Mouse (Mus musculus) lung, embryonic 14.5 days (tissue): ENCODE data around the gene C1qtnf2. TPM values are rescaled to one million over a fixed set of nuclear protein-coding genes. Genes with fewer than 3 reads are reported as not detected.
A peak's percentile ranks its signal among the peaks of the same experiment; 100 is the strongest.

Source experiments
- ATAC-seq: fragments of 200-750 bp; cut with Nextera tagmentation; 2 replicates; pipeline ENCODE4 v1.8.0; 2017; ENCODE audit warnings: mild to moderate bottlenecking, moderate TSS enrichment, moderate library complexity; ENCODE audit not compliant: insufficient read depth
- DNase-seq: peaks from one replicate; pipeline ENCODE4 v3.0.0-alpha.2; 2015
- H3K27ac ChIP-seq: fragments of 300-500 bp; sonication (generic); 2 replicates; pipeline ENCODE4 v1.5.1; 2014; ENCODE audit warnings: low read depth, mild to moderate bottlenecking, moderate library complexity
- H3K27me3 ChIP-seq: fragments of 300-500 bp; sonication (generic); 2 replicates; pipeline ENCODE4 v1.6.1; 2014; ENCODE audit warnings: low read length, control low read depth; ENCODE audit not compliant: insufficient read depth
- H3K36me3 ChIP-seq: fragments of 300-500 bp; sonication (generic); 2 replicates; pipeline ENCODE4 v1.6.1; 2014; ENCODE audit warnings: control low read depth; ENCODE audit not compliant: insufficient read depth
- H3K4me1 ChIP-seq: fragments of 300-500 bp; sonication (generic); 2 replicates; pipeline ENCODE4 v1.6.1; 2014; ENCODE audit warnings: antibody characterized with exemption, control low read depth; ENCODE audit not compliant: insufficient read depth
- H3K4me2 ChIP-seq: fragments of 300-500 bp; sonication (generic); 2 replicates; pipeline ENCODE4 v1.6.1; 2014; ENCODE audit warnings: mild to moderate bottlenecking
- H3K4me3 ChIP-seq: fragments of 300-500 bp; sonication (generic); 2 replicates; pipeline ENCODE4 v1.5.1; 2014; ENCODE audit warnings: low read depth, low read length
- H3K9ac ChIP-seq: fragments of 300-500 bp; sonication (generic); 2 replicates; pipeline ENCODE4 v1.6.1; 2014
- H3K9me3 ChIP-seq: fragments of 300-500 bp; sonication (generic); 2 replicates; pipeline ENCODE4 v1.6.1; 2016; ENCODE audit warnings: low read depth, low read length, control low read depth
- CTCF ChIP-seq: IDR thresholded peaks from 2 replicates; pipeline ENCODE4 v1.5.1; 2016; ENCODE audit warnings: antibody characterized with exemption, low read depth
- WGBS: fragments of 180-500 bp; shearing (Covaris S2); extraction: QIAGEN DNeasy Blood & Tissue Kit; methylation state at CpG from one replicate; pipeline ENCODE4 v1.1.7; 2014; 5-methylcytosine and 5-hydroxymethylcytosine counted together
- polyA plus RNA-seq: library from polyadenylated mRNA; unstranded; fragments of >200 nt; fragmentation: Nextera tagmentation; extraction: Ambion mirVana; gene quantifications from 2 replicates; pipeline ENCODE4 v1.2.1, GENCODE M21; 2014

The C1qtnf2 gene
- polyA plus RNA-seq = 2.1 and 2.2 TPM in 2 replicates

GRCm38 (mm10) chr11:43474225-43474774 lies at the start of gene C1qtnf2:
TSS of gene C1qtnf2 (plus strand) at chr11:43474276.
- ATAC-seq (peak; percentile 80), DNase-seq (peak; percentile 78)

DNA sequence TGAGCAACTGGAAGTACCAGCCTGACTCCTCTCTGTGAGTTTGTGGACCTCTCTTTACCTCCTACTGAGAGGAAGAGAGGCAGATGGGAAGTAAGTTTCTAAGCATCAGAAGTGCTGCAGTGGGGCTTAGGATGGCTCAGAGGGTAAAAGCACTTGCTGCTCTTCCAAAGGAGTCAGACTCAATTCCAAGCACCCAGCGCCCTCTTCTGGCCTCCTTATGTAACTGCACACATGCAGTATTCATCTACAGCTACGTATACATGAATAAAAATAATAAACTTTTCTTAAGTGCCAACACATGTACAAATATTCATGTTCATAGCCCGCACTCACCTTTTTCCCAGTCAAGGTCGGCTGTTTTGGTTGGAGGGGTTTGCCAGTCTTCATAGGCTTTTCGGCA lies 49.7 kb upstream of the C1qtnf2 start:
- DNase-seq (no peak), ATAC-seq (no peak)
- H3K27me3 ChIP-seq = no peaks in the 10 kb centered on the region
- H3K36me3 ChIP-seq = peaks cover 4% of the 10 kb centered on the region; the same call in 1 of the 2 replicates
- H3K4me2 ChIP-seq = no peak overlapping the region
- H3K9me3 ChIP-seq = no peaks in the 10 kb centered on the region
- peaks cover 6% of the 10 kb centered on the region; the same call in 1 of the 2 replicates for H3K4me1 ChIP-seq
- peak; percentile 48 for TF ChIP-seq CTCF
- H3K9ac ChIP-seq = no peak overlapping the region
- WGBS = 76% methylated on average over 5 of the region's 5 CpGs
- no peak overlapping the region for H3K27ac ChIP-seq
- H3K4me3 ChIP-seq = no peak overlapping the region

More at GRCm38 (mm10) chr11:43474225-43474774, at the start of gene C1qtnf2:
- no peaks in the 10 kb centered on the region for H3K4me1 ChIP-seq
- TF ChIP-seq CTCF = no peak
- no peak within 1 kb of the TSS for H3K27ac ChIP-seq
- peak within 1 kb of the TSS; percentile 32 for H3K4me3 ChIP-seq
- no peaks in the 10 kb centered on the region for H3K27me3 ChIP-seq
- H3K36me3 ChIP-seq = no peaks in the 10 kb centered on the region
- H3K9ac ChIP-seq = peak within 1 kb of the TSS; percentile 45
- H3K9me3 ChIP-seq = no peaks in the 10 kb centered on the region
- 2% methylated on average over 24 of the region's 24 CpGs for WGBS
- peak within 1 kb of the TSS; percentile 72 for H3K4me2 ChIP-seq

- DNase-seq (no peak), ATAC-seq (peak; percentile 6; the same call in 1 of the 2 replicates)
- H3K4me3 ChIP-seq = peak overlapping the region; percentile 60
- no peaks in the 10 kb centered on the region for H3K9me3 ChIP-seq
- H3K9ac ChIP-seq = peak overlapping the region; percentile 73
- H3K27me3 ChIP-seq = no peaks in the 10 kb centered on the region
- H3K36me3 ChIP-seq = peaks cover 4% of the 10 kb centered on the region; the same call in 1 of the 2 replicates
- TF ChIP-seq CTCF = no peak
- H3K4me2 ChIP-seq = peak overlapping the region; percentile 63
- H3K27ac ChIP-seq = no peak overlapping the region
- peaks cover 6% of the 10 kb centered on the region; the same call in 1 of the 2 replicates for H3K4me1 ChIP-seq
- WGBS = 80% methylated on average over 9 of the region's 9 CpGs
Observed at GRCm38 (mm10) chr11:43425166-43425709, 48.8 kb upstream of the C1qtnf2 start.

DNA sequence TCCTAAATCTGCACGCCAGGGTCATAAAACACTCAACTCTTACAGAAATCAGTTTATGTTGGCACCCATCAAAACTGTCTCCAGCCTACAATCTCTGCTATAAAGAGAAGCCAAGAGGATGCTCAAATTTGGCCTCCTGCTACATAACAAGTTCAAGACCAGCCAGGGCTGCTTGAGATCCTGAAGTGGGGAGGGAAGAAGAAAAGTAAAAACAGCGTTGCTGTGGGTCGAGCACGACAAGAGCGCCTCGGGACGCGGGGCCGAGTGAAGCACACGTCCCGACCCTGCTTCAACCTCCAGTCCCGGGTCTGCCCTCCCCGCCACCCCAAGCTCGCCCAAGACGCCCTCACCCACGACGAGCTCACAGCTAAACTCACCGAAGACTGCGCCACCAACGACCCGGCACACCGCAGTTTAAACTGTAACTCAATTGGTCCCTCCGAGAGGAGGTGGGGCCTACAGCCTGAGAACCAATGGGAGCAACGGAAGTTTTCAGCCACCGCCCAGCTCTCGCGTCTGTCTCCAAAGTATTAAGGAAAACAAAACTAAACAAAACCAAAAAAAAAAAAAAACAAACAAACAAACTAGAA lies 48.2 kb upstream of the C1qtnf2 start, which contains the start of gene Pttg1:
TSS of gene Pttg1 (minus strand) at position 428 of the 590 bp plus-strand sequence.
- no peak for TF ChIP-seq CTCF
- H3K4me2 ChIP-seq = peak within 1 kb of the TSS; percentile 63
- H3K4me3 ChIP-seq = peak within 1 kb of the TSS; percentile 60
- H3K27ac ChIP-seq = peak within 1 kb of the TSS; percentile 43; the same call in 1 of the 2 replicates
- DNase-seq (peak; percentile 93), ATAC-seq (peak; percentile 97)
- peak within 1 kb of the TSS; percentile 73 for H3K9ac ChIP-seq
- H3K27me3 ChIP-seq = no peaks in the 10 kb centered on the region
- H3K4me1 ChIP-seq = peaks cover 6% of the 10 kb centered on the region; the same call in 1 of the 2 replicates
- WGBS = 2% methylated on average over 27 of the region's 27 CpGs
- peaks cover 1% of the 10 kb centered on the region; the same call in 1 of the 2 replicates for H3K36me3 ChIP-seq
- H3K9me3 ChIP-seq = no peaks in the 10 kb centered on the region

- ATAC-seq (peak; percentile 69), DNase-seq (no peak)
- Histone ChIP-seq H3K27me3 (no peaks in the 10 kb centered on the region), H3K9ac (peak overlapping the region; percentile 30; the same call in 1 of the 2 replicates), H3K27ac (0 out of 2 replicates have a peak overlapping the region, but pooled peaks have one; percentile 5), H3K4me3 (peak overlapping the region; percentile 60), H3K4me1 (peaks cover 6% of the 10 kb centered on the region; the same call in 1 of the 2 replicates), H3K4me2 (peak overlapping the region; percentile 63), H3K36me3 (no peaks in the 10 kb centered on the region), H3K9me3 (no peaks in the 10 kb centered on the region)
- no peak for TF ChIP-seq CTCF
- 16% methylated on average over 7 of the region's 7 CpGs for WGBS
Observed at GRCm38 (mm10) chr11:43426414-43426884, 47.6 kb upstream of the C1qtnf2 start.

GRCm38 (mm10) chr11:43433254-43434023 lies 40.6 kb upstream of the C1qtnf2 start, which contains the start of gene Slu7:
TSS of gene Slu7 (plus strand) at chr11:43433744.
- peak; percentile 27; the same call in 1 of the 2 replicates for TF ChIP-seq CTCF
- Histone ChIP-seq H3K27ac (peak within 1 kb of the TSS; percentile 16; the same call in 1 of the 2 replicates), H3K27me3 (no peaks in the 10 kb centered on the region), H3K9me3 (no peaks in the 10 kb centered on the region), H3K4me1 (peaks cover 5% of the 10 kb centered on the region; the same call in 1 of the 2 replicates), H3K36me3 (peaks cover 15% of the 10 kb centered on the region), H3K4me2 (peak within 1 kb of the TSS; percentile 73), H3K9ac (peak within 1 kb of the TSS; percentile 78), H3K4me3 (peak within 1 kb of the TSS; percentile 88)
- WGBS = 10% methylated on average over 38 of the region's 38 CpGs
- peak; percentile 91 for DNase-seq
- peak; percentile 90 for ATAC-seq
